Mouse (Mus musculus) ES-E14 (cell line): ENCODE measurements at regions not wholly inside any gene's neighbourhood (a gene's known extent, or its start where the extent isn't known, plus 50 kb on each side); places are given as distances from the start of the nearest gene placed in this dataset.

Experiments
- DNase-seq: peaks from one replicate; pipeline ENCODE4 v3.0.0-alpha.2; 2013; ENCODE audit warnings: low read depth, low spot score
- H3K27ac ChIP-seq: 2 replicates; pipeline ENCODE4 v1.5.1; 2012; ENCODE audit warnings: low read depth, mild to moderate bottlenecking, low read length, moderate library complexity, mixed read lengths; ENCODE audit not compliant: poor library complexity, insufficient read depth, severe bottlenecking
- H3K36me3 ChIP-seq: 2 replicates; pipeline ENCODE4 v1.6.1; 2012; ENCODE audit warnings: mild to moderate bottlenecking, low read length, moderate library complexity, mixed read lengths; ENCODE audit not compliant: control insufficient read depth, poor library complexity, insufficient read depth, severe bottlenecking
- H3K4me1 ChIP-seq, 2 experiments: fragments of 150-350 bp in 1 of 2; sonication (generic) in 1 of 2; 2 replicates each; pipeline ENCODE4 v1.6.1; 2012; ENCODE audit warnings: low read length in 2 of 2, mild to moderate bottlenecking in 1 of 2, mixed read lengths in 1 of 2; ENCODE audit not compliant: control insufficient read depth in 2 of 2, insufficient read depth in 2 of 2, poor library complexity in 1 of 2
- H3K4me3 ChIP-seq, 2 experiments: fragments of 150-350 bp in 1 of 2; sonication (generic) in 1 of 2; 2 replicates each; pipeline ENCODE4 v1.5.1; 2012; ENCODE audit warnings: low read length in 2 of 2, low read depth in 1 of 2, mild to moderate bottlenecking in 1 of 2, mixed read lengths in 1 of 2; ENCODE audit not compliant: insufficient read depth in 1 of 2, poor library complexity in 1 of 2, severe bottlenecking in 1 of 2
- H3K9ac ChIP-seq: 2 replicates; pipeline ENCODE4 v1.6.1; 2012; ENCODE audit warnings: low read depth, mild to moderate bottlenecking, low read length, mixed read lengths; ENCODE audit not compliant: poor library complexity, insufficient read depth, severe bottlenecking
- H3K9me3 ChIP-seq: fragments of 150-350 bp; sonication (generic); 2 replicates; pipeline ENCODE4 v1.6.1; 2012; ENCODE audit warnings: low read depth, mild to moderate bottlenecking, low read length; ENCODE audit not compliant: control insufficient read depth, insufficient read depth
- CHD2 ChIP-seq: IDR thresholded peaks from 2 replicates; pipeline ENCODE4 v1.6.1; 2014; ENCODE audit warnings: mild to moderate bottlenecking, low read depth, low read length, inconsistent platforms
- HCFC1 ChIP-seq: IDR thresholded peaks from 2 replicates; pipeline ENCODE4 v1.6.1; 2012; ENCODE audit warnings: low read length, inconsistent platforms, borderline replicate concordance; ENCODE audit not compliant: insufficient read depth
- MAFK ChIP-seq: IDR thresholded peaks from 2 replicates; pipeline ENCODE4 v1.6.1; 2014; ENCODE audit warnings: mild to moderate bottlenecking, low read depth, low read length, inconsistent platforms; ENCODE audit not compliant: insufficient read depth
- ZC3H11A ChIP-seq: IDR thresholded peaks from 2 replicates; pipeline ENCODE4 v1.6.1; 2012; ENCODE audit warnings: low read depth, mild to moderate bottlenecking, inconsistent platforms, low read length, borderline replicate concordance
- ZNF384 ChIP-seq: IDR thresholded peaks from 2 replicates; pipeline ENCODE4 v1.6.1; 2012; ENCODE audit warnings: low read depth, low read length, inconsistent platforms
- in situ Hi-C, 2 experiments: fragments of 600-800 bp; cut with MboI; formaldehyde crosslinking; loops; one replicate each; pipeline ENCODE4 v1.15.1; 2025; ENCODE audit warnings: low sequenced_read_pairs in 2 of 2, inconsistent platforms in 1 of 2; ENCODE audit not compliant: unreplicated experiment in 2 of 2

- Histone ChIP-seq H3K4me1 (peaks cover 12 to 36% of the 10 kb centered on the region in 2 experiments), H3K36me3 (no peaks in the 10 kb centered on the region), H3K4me3 (peak overlapping the region; percentile 3 to 49; a peak in 2 of 4 replicates), H3K9ac (peak overlapping the region; percentile 58; the same call in 1 of the 2 replicates), H3K27ac (peak overlapping the region; percentile 72; the same call in 1 of the 2 replicates), H3K9me3 (no peaks in the 10 kb centered on the region)
- in situ Hi-C loops, result no loop called here
- DNase-seq, result no peak
- TF ChIP-seq MAFK (no peak), HCFC1 (no peak), CHD2 (no peak), ZNF384 (no peak), ZC3H11A (no peak)
These were observed 54.4 kb downstream of the Irf2bpl start for GRCm38 (mm10) chr12:86830247-86830585.

- in situ Hi-C loops, result no loop called here
- H3K9ac ChIP-seq, result peak overlapping the region; percentile 58; the same call in 1 of the 2 replicates
- H3K9me3 ChIP-seq, result no peaks in the 10 kb centered on the region
- DNase-seq, result no peak
- peaks cover 13 to 39% of the 10 kb centered on the region in 2 experiments for H3K4me1 ChIP-seq
- H3K4me3 ChIP-seq, result peak overlapping the region; percentile 3 to 49; a peak in 3 of 4 replicates
- peak overlapping the region; percentile 72; the same call in 1 of the 2 replicates for H3K27ac ChIP-seq
- no peak for TF ChIP-seq HCFC1
- no peak for TF ChIP-seq ZNF384
- no peak for TF ChIP-seq MAFK
- TF ChIP-seq CHD2, result no peak
- no peak for TF ChIP-seq ZC3H11A
- H3K36me3 ChIP-seq, result no peaks in the 10 kb centered on the region
These were observed 54.9 kb downstream of the Irf2bpl start for GRCm38 (mm10) chr12:86829581-86830246.

- Histone ChIP-seq H3K36me3 (no peaks in the 10 kb centered on the region), H3K9me3 (no peaks in the 10 kb centered on the region), H3K9ac (no peak overlapping the region), H3K4me3 (no peak overlapping the region), H3K4me1 (peaks cover 7 to 23% of the 10 kb centered on the region in 2 experiments), H3K27ac (no peak overlapping the region)
- TF ChIP-seq ZC3H11A (no peak), CHD2 (no peak), HCFC1 (no peak), ZNF384 (no peak), MAFK (no peak)
- in situ Hi-C loops, result no loop called here
- no peak for DNase-seq
These were observed 57.4 kb downstream of the Irf2bpl start for GRCm38 (mm10) chr12:86827241-86827606.

- H3K36me3 ChIP-seq, result no peaks in the 10 kb centered on the region
- DNase-seq, result no peak
- H3K9ac ChIP-seq, result no peak overlapping the region
- in situ Hi-C loops, result no loop called here
- TF ChIP-seq CHD2, result no peak
- no peak for TF ChIP-seq ZNF384
- no peak for TF ChIP-seq HCFC1
- TF ChIP-seq MAFK, result no peak
- TF ChIP-seq ZC3H11A, result no peak
- peak overlapping the region; percentile 92 for H3K27ac ChIP-seq
- peaks cover 6 to 23% of the 10 kb centered on the region in 2 experiments for H3K4me1 ChIP-seq
- no peaks in the 10 kb centered on the region for H3K9me3 ChIP-seq
- H3K4me3 ChIP-seq, result no peak overlapping the region
These were observed 58.0 kb downstream of the Irf2bpl start for GRCm38 (mm10) chr12:86826420-86827240.
